28 mouse cellular contexts compared by ENCODE assay signal in genomic region chr13:82593831-82594230, GRCm38 (mm10).
A peak's percentile ranks its signal among the peaks of the same experiment; 100 is the strongest.
DNase-seq lines count a peak whose midpoint lies in the region; ATAC-seq and TF ChIP-seq lines count a peak whose summit lies in the region.
"Had no signal": no experiment of that assay in that cellular context is flagged by ENCODE, and none has a peak within 500 bp of the region (broad histone marks: within the 10 kb centered on the region; RNA-seq: fewer than 3 reads in every experiment).

No protein-coding gene starts in this region.

- peak; percentile 32; the same call in 1 of the 2 replicates for ATAC-seq in forebrain, embryonic 15.5 days (replicated peaks)
- ATAC-seq in forebrain, embryonic 12.5 days (ENCODE audit: low FRiP score), result no peak
- no peak for ATAC-seq in midbrain, embryonic 11.5 days (ENCODE audit: low FRiP score)
- no peak for ATAC-seq in midbrain, embryonic 15.5 days (replicated peaks)
- ATAC-seq: intestine, postnatal 0 days; midbrain, embryonic 16.5 days had no signal

- intact Hi-C loops in left cerebral cortex, postnatal 25 days (cut with DNase I), result loop anchor here (5.0 kb wide), 1 partner anchor 313 kb away; no protein-coding TSS in a partner anchor

- H3K27me3 ChIP-seq in forebrain, embryonic 15.5 days, result no peaks in the 10 kb centered on the region
- H3K27me3 ChIP-seq in forebrain, embryonic 12.5 days, result no peaks in the 10 kb centered on the region
- no peaks in the 10 kb centered on the region for H3K27me3 ChIP-seq in midbrain, embryonic 11.5 days (ENCODE audit: control insufficient read depth, insufficient read depth, low read length)
- no peaks in the 10 kb centered on the region for H3K27me3 ChIP-seq in midbrain, embryonic 15.5 days (replicated peaks)
- H3K27me3 ChIP-seq: embryonic facial prominence, embryonic 13.5 days; heart, embryonic 13.5 days; stomach, embryonic 15.5 days had no signal

- no peaks in the 10 kb centered on the region for H3K4me1 ChIP-seq in forebrain, embryonic 15.5 days
- no peaks in the 10 kb centered on the region for H3K4me1 ChIP-seq in forebrain, embryonic 12.5 days
- H3K4me1 ChIP-seq in midbrain, embryonic 11.5 days (ENCODE audit: control insufficient read depth, insufficient read depth, low read length), result no peaks in the 10 kb centered on the region
- H3K4me1 ChIP-seq in midbrain, embryonic 15.5 days, result no peaks in the 10 kb centered on the region
- H3K4me1 ChIP-seq: embryonic facial prominence, embryonic 13.5 days; heart, embryonic 13.5 days; stomach, embryonic 15.5 days had no signal

- H3K9ac ChIP-seq in forebrain, embryonic 15.5 days (replicated peaks), result no peak overlapping the region
- H3K9ac ChIP-seq in forebrain, embryonic 12.5 days, result no peak overlapping the region
- no peak overlapping the region for H3K9ac ChIP-seq in midbrain, embryonic 11.5 days (ENCODE audit: low read length)
- no peak overlapping the region for H3K9ac ChIP-seq in midbrain, embryonic 15.5 days
- H3K9ac ChIP-seq: embryonic facial prominence, embryonic 13.5 days; heart, embryonic 13.5 days; hindbrain, embryonic 14.5 days; liver, embryonic 14.5 days; stomach, embryonic 15.5 days had no signal

- no peaks in the 10 kb centered on the region for H3K9me3 ChIP-seq in forebrain, embryonic 15.5 days
- H3K9me3 ChIP-seq in forebrain, embryonic 12.5 days, result no peaks in the 10 kb centered on the region
- H3K9me3 ChIP-seq in midbrain, embryonic 11.5 days (ENCODE audit: control insufficient read depth, low read length), result no peaks in the 10 kb centered on the region
- no peaks in the 10 kb centered on the region for H3K9me3 ChIP-seq in midbrain, embryonic 15.5 days
- H3K9me3 ChIP-seq: embryonic facial prominence, embryonic 13.5 days; G1E; heart, embryonic 13.5 days; stomach, embryonic 15.5 days had no signal

- TF ChIP-seq CTCF in layer of hippocampus, adult 2 months (conservative IDR thresholded peaks at IDR 0.05), result no peak

- no peaks in the 10 kb centered on the region for H3K36me3 ChIP-seq in forebrain, embryonic 15.5 days
- no peaks in the 10 kb centered on the region for H3K36me3 ChIP-seq in forebrain, embryonic 12.5 days (replicated peaks)
- no peaks in the 10 kb centered on the region for H3K36me3 ChIP-seq in midbrain, embryonic 11.5 days (ENCODE audit: control insufficient read depth, insufficient read depth, low read length)
- H3K36me3 ChIP-seq in midbrain, embryonic 15.5 days (replicated peaks), result no peaks in the 10 kb centered on the region
- H3K36me3 ChIP-seq: embryonic facial prominence, embryonic 13.5 days; G1E; heart, embryonic 13.5 days; stomach, embryonic 15.5 days had no signal

- peak; percentile 7 to 10 for DNase-seq in layer of hippocampus, adult 2 months (ENCODE audit: low spot score in 2 of 2)
- DNase-seq in layer of hippocampus, postnatal 10 days (ENCODE audit: low spot score in 2 of 2), result no peak
- DNase-seq in midbrain, embryonic 11.5 days (ENCODE audit: low spot score, missing footprints), result peak; percentile 1
- peak; percentile 17 to 79 for DNase-seq in left cerebral cortex, postnatal 25 days (ENCODE audit: low spot score in 2 of 2)
- no peak for DNase-seq in ovary, postnatal 14 days (ENCODE audit: low spot score)
- DNase-seq: adrenal gland, postnatal 14 days; cerebellum, adult 18-20 months; cerebellum, postnatal 10 days; gastrocnemius, postnatal 10 days; heart, postnatal 10 days; kidney, adult 9 months; kidney, postnatal 10 days; liver; lung, adult 2 months; lung, postnatal 14 days; thymus, adult 18-20 months; thymus, postnatal 36 days had no signal

- no peak overlapping the region for H3K4me3 ChIP-seq in forebrain, embryonic 15.5 days
- no peak overlapping the region for H3K4me3 ChIP-seq in forebrain, embryonic 12.5 days (replicated peaks)
- no peak overlapping the region for H3K4me3 ChIP-seq in layer of hippocampus, adult 2 months
- H3K4me3 ChIP-seq in midbrain, embryonic 11.5 days (ENCODE audit: low read depth, low read length), result no peak overlapping the region
- no peak overlapping the region for H3K4me3 ChIP-seq in midbrain, embryonic 15.5 days
- H3K4me3 ChIP-seq: embryonic facial prominence, embryonic 13.5 days; heart, embryonic 13.5 days; stomach, embryonic 15.5 days had no signal

- no peak overlapping the region for H3K4me2 ChIP-seq in forebrain, embryonic 15.5 days (replicated peaks)
- no peak overlapping the region for H3K4me2 ChIP-seq in forebrain, embryonic 12.5 days
- H3K4me2 ChIP-seq in midbrain, embryonic 11.5 days, result no peak overlapping the region
- H3K4me2 ChIP-seq in midbrain, embryonic 15.5 days, result no peak overlapping the region
- H3K4me2 ChIP-seq: embryonic facial prominence, embryonic 13.5 days; heart, embryonic 13.5 days; hindbrain, embryonic 14.5 days; stomach, embryonic 15.5 days had no signal

- 71% methylated on average over 8 of the region's 8 CpGs for WGBS in forebrain, embryonic 15.5 days
- 86% methylated on average over 8 of the region's 8 CpGs for WGBS in forebrain, embryonic 12.5 days
- WGBS in midbrain, embryonic 11.5 days, result 93% methylated on average over 8 of the region's 8 CpGs
- WGBS in midbrain, embryonic 15.5 days, result 86% methylated on average over 8 of the region's 8 CpGs

- peak overlapping the region; percentile 27; the same call in 1 of the 2 replicates for H3K27ac ChIP-seq in forebrain, embryonic 15.5 days (replicated peaks)
- H3K27ac ChIP-seq in forebrain, embryonic 12.5 days, result no peak overlapping the region
- H3K27ac ChIP-seq in layer of hippocampus, adult 2 months, result no peak overlapping the region
- H3K27ac ChIP-seq in midbrain, embryonic 11.5 days (ENCODE audit: low read depth, low read length), result no peak overlapping the region
- no peak overlapping the region for H3K27ac ChIP-seq in midbrain, embryonic 15.5 days
- H3K27ac ChIP-seq: embryonic facial prominence, embryonic 13.5 days; heart, embryonic 13.5 days; hindbrain, embryonic 14.5 days; liver, embryonic 14.5 days; stomach, embryonic 15.5 days had no signal

Comparison
In these comparisons a context has a peak if more than half of its experiments do, and no peak if none do; other contexts are left out.
1. DNase-seq: peak in layer of hippocampus, adult 2 months (2 of 2), midbrain, embryonic 11.5 days (single experiment) and left cerebral cortex, postnatal 25 days (2 of 2); none in layer of hippocampus, postnatal 10 days (0 of 2) and ovary, postnatal 14 days (single experiment).